In genomic region chr1:51671691-51672090, GRCm38 (mm10) we compare ENCODE assay signal across 14 mouse cellular contexts.
"Had no signal": no experiment of that assay in that cellular context is flagged by ENCODE, and none has a peak within 500 bp of the region (broad histone marks: within the 10 kb centered on the region; RNA-seq: fewer than 3 reads in every experiment).

No protein-coding gene starts in this region.

- H3K27ac ChIP-seq: kidney, embryonic 15.5 days; liver, embryonic 14.5 days; lung, embryonic 15.5 days; neural tube, embryonic 13.5 days; stomach, embryonic 15.5 days had no signal

- H3K27me3 ChIP-seq: kidney, embryonic 15.5 days; limb, embryonic 15.5 days; lung, embryonic 15.5 days; neural tube, embryonic 13.5 days; stomach, embryonic 15.5 days had no signal

- H3K9me3 ChIP-seq: kidney, embryonic 15.5 days; limb, embryonic 15.5 days; lung, embryonic 15.5 days; neural tube, embryonic 13.5 days; stomach, embryonic 15.5 days had no signal

- H3K4me2 ChIP-seq: kidney, embryonic 15.5 days; limb, embryonic 15.5 days; liver, embryonic 11.5 days; lung, embryonic 15.5 days; midbrain, embryonic 11.5 days; neural tube, embryonic 13.5 days; stomach, embryonic 15.5 days had no signal

- H3K4me1 ChIP-seq: kidney, embryonic 15.5 days; lung, embryonic 15.5 days; stomach, embryonic 15.5 days had no signal

- ATAC-seq: liver, postnatal 0 days had no signal

- H3K4me3 ChIP-seq: kidney, embryonic 15.5 days; limb, embryonic 15.5 days; lung, embryonic 15.5 days; myocyte; neural tube, embryonic 13.5 days; stomach, embryonic 15.5 days had no signal

- H3K9ac ChIP-seq: kidney, embryonic 15.5 days; limb, embryonic 15.5 days; liver, embryonic 14.5 days; liver, postnatal 0 days; lung, embryonic 15.5 days; neural tube, embryonic 13.5 days; stomach, embryonic 15.5 days had no signal

- H3K36me3 ChIP-seq: kidney, embryonic 15.5 days; limb, embryonic 15.5 days; lung, embryonic 15.5 days; neural tube, embryonic 13.5 days; stomach, embryonic 15.5 days had no signal

- DNase-seq: liver, postnatal 0 days; retina, postnatal 1 day; right cerebral cortex, postnatal 25 days; spleen, adult 18-20 months; thymus, postnatal 25 days had no signal
